In the genomic region with DNA sequence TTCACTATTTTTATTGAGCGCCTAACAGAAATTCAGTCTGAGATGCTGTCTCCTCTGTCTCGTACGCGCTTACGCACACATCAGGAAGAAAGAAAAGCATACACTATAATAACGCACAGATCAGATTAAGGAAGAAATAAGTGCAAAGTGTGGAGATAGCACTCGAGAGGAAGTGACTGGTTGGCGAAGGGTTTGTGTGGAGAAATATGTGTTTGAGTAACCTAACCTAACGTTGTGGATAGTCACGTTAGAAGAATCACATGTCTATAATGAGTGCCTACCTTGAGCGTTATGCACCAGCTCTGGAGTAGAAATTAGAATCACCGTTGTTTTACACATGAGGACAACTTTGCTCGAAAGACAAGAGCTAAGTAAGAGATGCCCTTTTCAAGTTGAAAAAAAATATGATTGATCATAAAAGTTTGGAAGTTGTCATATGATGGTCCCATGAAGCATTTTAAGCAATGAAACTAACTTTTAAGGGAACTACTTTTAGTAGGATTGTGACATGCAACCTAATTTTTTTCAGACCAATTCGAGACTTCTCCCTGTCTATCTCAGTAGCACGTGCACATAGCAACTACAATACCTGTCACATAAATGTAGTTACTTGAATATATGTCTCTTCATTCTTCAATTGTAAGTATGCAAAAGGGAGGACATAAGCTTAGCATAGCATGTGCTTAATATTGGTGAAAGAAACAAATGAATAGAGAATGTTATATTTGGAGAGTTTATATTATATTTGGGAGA, we compare ENCODE assay signal across 8 mouse cellular contexts. TPM values are rescaled to one million over a fixed set of nuclear protein-coding genes. Genes with fewer than 3 reads are reported as not detected.
A peak's percentile ranks its signal among the peaks of the same experiment; 100 is the strongest.
DNase-seq lines count a peak whose midpoint lies in the region; ATAC-seq and TF ChIP-seq lines count a peak whose summit lies in the region.

No protein-coding gene starts in this region.

- peak overlapping the region; percentile 57 to 97; a peak in 3 of 4 replicates for H3K4me3 ChIP-seq in heart, embryonic 14.5 days (ENCODE audit: control insufficient read depth in 1 of 2, insufficient read depth in 1 of 2, low read depth in 1 of 2, low read length in 2 of 2)
- H3K4me3 ChIP-seq in bone marrow macrophage, adult 2 months (ENCODE audit: insufficient read depth, low read length): peak overlapping the region; percentile 86
- peak overlapping the region; percentile 61 for H3K4me3 ChIP-seq in hindbrain, embryonic 16.5 days (ENCODE audit: low read length)
- H3K4me3 ChIP-seq in midbrain, embryonic 14.5 days (replicated peaks; ENCODE audit: low read depth, low read length): peak overlapping the region; percentile 55

- peaks cover 0 to 19% of the 10 kb centered on the region in 2 experiments; a peak in 2 of 4 replicates for H3K4me1 ChIP-seq in heart, embryonic 14.5 days (ENCODE audit: control insufficient read depth in 2 of 2, insufficient read depth in 2 of 2, low read length in 2 of 2)
- peaks cover 9% of the 10 kb centered on the region for H3K4me1 ChIP-seq in bone marrow macrophage, adult 2 months (ENCODE audit: control insufficient read depth, insufficient read depth, low read length)
- H3K4me1 ChIP-seq in hindbrain, embryonic 16.5 days (ENCODE audit: control insufficient read depth, insufficient read depth, low read depth, low read length): peaks cover 10% of the 10 kb centered on the region
- peaks cover 9% of the 10 kb centered on the region for H3K4me1 ChIP-seq in midbrain, embryonic 14.5 days (ENCODE audit: control insufficient read depth, insufficient read depth, low read length)

- no peak overlapping the region for H3K27ac ChIP-seq in heart, embryonic 14.5 days (replicated peaks in 1 of 2; ENCODE audit: control insufficient read depth in 1 of 2, insufficient read depth in 1 of 2, low read depth in 2 of 2, low read length in 2 of 2)
- peak overlapping the region; percentile 59 for H3K27ac ChIP-seq in bone marrow macrophage, adult 2 months (ENCODE audit: insufficient read depth, low read depth, low read length)
- no peak overlapping the region for H3K27ac ChIP-seq in hindbrain, embryonic 16.5 days (ENCODE audit: low read depth, low read length)
- H3K27ac ChIP-seq in midbrain, embryonic 14.5 days (replicated peaks; ENCODE audit: low read depth, low read length): no peak overlapping the region

- TF ChIP-seq POLR2A in bone marrow macrophage, adult 2 months (IDR thresholded peaks at IDR 0.05; ENCODE audit: borderline replicate concordance, low read depth, low read length): no peak

- ATAC-seq in heart, embryonic 14.5 days (ENCODE audit: insufficient number of reproducible peaks, insufficient read depth, low FRiP score, low read depth): no peak
- no peak for ATAC-seq in hindbrain, embryonic 16.5 days
- ATAC-seq in midbrain, embryonic 14.5 days (ENCODE audit: low FRiP score, low TSS enrichment): no peak

- no peak for TF ChIP-seq CTCF in bone marrow macrophage, adult 2 months (IDR thresholded peaks at IDR 0.05; ENCODE audit: low read depth, low read length)

- intact Hi-C loops in heart, postnatal 14 days (cut with DNase I): no loop called here

- 14% methylated on average over 15 of the region's 15 CpGs for WGBS in heart, embryonic 14.5 days
- WGBS in hindbrain, embryonic 16.5 days: 18% methylated on average over 15 of the region's 15 CpGs
- 16% methylated on average over 15 of the region's 15 CpGs for WGBS in midbrain, embryonic 14.5 days

- H3K9ac ChIP-seq in heart, embryonic 14.5 days (ENCODE audit: low read length): peak overlapping the region; percentile 71
- no peak overlapping the region for H3K9ac ChIP-seq in hindbrain, embryonic 16.5 days (ENCODE audit: low read depth, low read length)
- H3K9ac ChIP-seq in midbrain, embryonic 14.5 days (replicated peaks; ENCODE audit: low read length): 0 out of 2 replicates have a peak overlapping the region, but pooled peaks have one; percentile 23

- no peak for DNase-seq in heart, postnatal 14 days
- no peak for DNase-seq in midbrain, embryonic 14.5 days
- DNase-seq in urinary bladder, adult 2 months (ENCODE audit: low spot score): no peak
- no peak for DNase-seq in kidney, postnatal 10 days
- no peak for DNase-seq in urinary bladder, postnatal 36 days (ENCODE audit: low spot score in 2 of 2)

- peak overlapping the region; percentile 92 for H3K4me2 ChIP-seq in heart, embryonic 14.5 days (ENCODE audit: low read length)
- H3K4me2 ChIP-seq in hindbrain, embryonic 16.5 days (ENCODE audit: low read length): peak overlapping the region; percentile 89
- H3K4me2 ChIP-seq in midbrain, embryonic 14.5 days (ENCODE audit: low read length): peak overlapping the region; percentile 78

- H3K36me3 ChIP-seq in heart, embryonic 14.5 days (ENCODE audit: control insufficient read depth, insufficient read depth, low read length): 0 out of 2 replicates have a peak, but pooled peaks cover 13% of the 10 kb centered on the region
- peaks cover 3% of the 10 kb centered on the region; the same call in 1 of the 2 replicates for H3K36me3 ChIP-seq in hindbrain, embryonic 16.5 days (ENCODE audit: control insufficient read depth, insufficient read depth, low read length)
- no peaks in the 10 kb centered on the region for H3K36me3 ChIP-seq in midbrain, embryonic 14.5 days (ENCODE audit: control insufficient read depth, insufficient read depth, low read length)

- H3K9me3 ChIP-seq in heart, embryonic 14.5 days (ENCODE audit: control insufficient read depth, low read length): no peaks in the 10 kb centered on the region
- no peaks in the 10 kb centered on the region for H3K9me3 ChIP-seq in hindbrain, embryonic 16.5 days (ENCODE audit: control insufficient read depth, low read length)
- no peaks in the 10 kb centered on the region for H3K9me3 ChIP-seq in midbrain, embryonic 14.5 days (ENCODE audit: control insufficient read depth, low read length)

- no peaks in the 10 kb centered on the region for H3K27me3 ChIP-seq in heart, embryonic 14.5 days (ENCODE audit: control insufficient read depth, insufficient read depth, low read length)
- H3K27me3 ChIP-seq in hindbrain, embryonic 16.5 days (replicated peaks; ENCODE audit: control insufficient read depth, insufficient read depth, low read length): no peaks in the 10 kb centered on the region
- H3K27me3 ChIP-seq in midbrain, embryonic 14.5 days (ENCODE audit: control insufficient read depth, insufficient read depth, low read length): no peaks in the 10 kb centered on the region

RNA-seq across cellular contexts. Expression of gene Rad51b, which starts 1.0 kb away (rescaled TPM):
- polyA plus RNA-seq in heart, embryonic 14.5 days (2014; fragmentation: Nextera tagmentation; extraction: Ambion mirVana): 4.2 and 4.4 TPM in 2 replicates
- total RNA-seq in heart, postnatal 14 days (2021): under 1 TPM; 0.79 to 0.88 TPM
- 1.3 and 2.8 TPM in 2 replicates for polyA plus RNA-seq in bone marrow macrophage, adult 2 months (2012; ENCODE audit: insufficient read depth, insufficient read length, missing spikeins)
- polyA plus RNA-seq in hindbrain, embryonic 16.5 days (2015; fragmentation: Nextera tagmentation; extraction: Ambion mirVana): 1.9 and 2.7 TPM in 2 replicates
- polyA plus RNA-seq in midbrain, embryonic 14.5 days (2014; fragmentation: Nextera tagmentation; extraction: Ambion mirVana): 1.6 TPM in 2 replicates
- 1.7 and 2.3 TPM in 2 replicates for polyA plus RNA-seq in urinary bladder, adult 2 months (2012; rRNA removed)

RNA-seq across cellular contexts. Expression of gene Zfyve26, which starts 2.0 kb away (rescaled TPM):
- 11.1 and 11.2 TPM in 2 replicates for polyA plus RNA-seq in heart, embryonic 14.5 days (2014; fragmentation: Nextera tagmentation; extraction: Ambion mirVana)
- total RNA-seq in heart, postnatal 14 days (2021): 10 to 100 TPM; 16.2 to 18.1 TPM
- 30.8 and 38.8 TPM in 2 replicates for polyA plus RNA-seq in bone marrow macrophage, adult 2 months (2012; ENCODE audit: insufficient read depth, insufficient read length, missing spikeins)
- polyA plus RNA-seq in hindbrain, embryonic 16.5 days (2015; fragmentation: Nextera tagmentation; extraction: Ambion mirVana): 7.0 and 8.7 TPM in 2 replicates
- 9.2 and 13.7 TPM in 2 replicates for polyA plus RNA-seq in midbrain, embryonic 14.5 days (2014; fragmentation: Nextera tagmentation; extraction: Ambion mirVana)
- 37.9 and 39.2 TPM in 2 replicates for polyA plus RNA-seq in urinary bladder, adult 2 months (2012; rRNA removed)
